Mouse (Mus musculus) erythroblast, embryonic 14.5 days (primary cell): ENCODE data around the gene Lhfpl2. TPM values are rescaled to one million over a fixed set of nuclear protein-coding genes. Genes with fewer than 3 reads are reported as not detected.

Experiments
- H3K27me3 ChIP-seq: 2 replicates; pipeline ENCODE4 v1.6.1; 2012; ENCODE audit warnings: inconsistent platforms; ENCODE audit not compliant: control insufficient read depth
- H3K36me3 ChIP-seq: 2 replicates; pipeline ENCODE4 v1.6.1; 2012; ENCODE audit warnings: mild to moderate bottlenecking, inconsistent platforms; ENCODE audit not compliant: control insufficient read depth
- H3K4me1 ChIP-seq: 2 replicates; pipeline ENCODE4 v1.6.1; 2012; ENCODE audit warnings: inconsistent platforms; ENCODE audit not compliant: control insufficient read depth
- H3K4me3 ChIP-seq: replicated peaks from 2 replicates; pipeline ENCODE3; 2012; ENCODE audit warnings: moderate library complexity, mild to moderate bottlenecking, inconsistent platforms
- H3K9me3 ChIP-seq: 2 replicates; pipeline ENCODE4 v1.6.1; 2012; ENCODE audit warnings: low read length, inconsistent platforms, mixed read lengths; ENCODE audit not compliant: control insufficient read depth
- GATA1 ChIP-seq: IDR thresholded peaks from 2 replicates; pipeline ENCODE4 v1.6.1; 2012; ENCODE audit warnings: low read length, inconsistent platforms, mixed read lengths
- TAL1 ChIP-seq: IDR thresholded peaks from 3 replicates; pipeline ENCODE4 v1.6.1; 2012; ENCODE audit warnings: low read length, inconsistent platforms, mixed read lengths
- polyA plus RNA-seq: library from polyadenylated mRNA; stranded (reverse); fragments of >175 nt; gene quantifications from 2 replicates; pipeline ENCODE4 v1.2.3, GENCODE M21; 2012

Lhfpl2 gene
- polyA plus RNA-seq, 1 experiment = not detected

GRCm38 (mm10) chr13:94106431-94106830 lies 48.8 kb downstream of the Lhfpl2 start:
- H3K4me3 ChIP-seq = no peak overlapping the region
- H3K36me3 ChIP-seq = no peaks in the 10 kb centered on the region
- TF ChIP-seq GATA1 (no peak), TAL1 (no peak)
- no peaks in the 10 kb centered on the region for H3K4me1 ChIP-seq
- H3K27me3 ChIP-seq = no peaks in the 10 kb centered on the region
- H3K9me3 ChIP-seq = no peaks in the 10 kb centered on the region

- Histone ChIP-seq H3K4me1 (no peaks in the 10 kb centered on the region), H3K9me3 (no peaks in the 10 kb centered on the region), H3K4me3 (no peak overlapping the region), H3K27me3 (no peaks in the 10 kb centered on the region), H3K36me3 (no peaks in the 10 kb centered on the region)
- TF ChIP-seq TAL1 (no peak), GATA1 (no peak)
Measured at GRCm38 (mm10) chr13:94106983-94107382, 49.4 kb downstream of the Lhfpl2 start.

- H3K36me3 ChIP-seq = no peaks in the 10 kb centered on the region
- no peaks in the 10 kb centered on the region for H3K4me1 ChIP-seq
- TF ChIP-seq GATA1 = no peak
- no peak for TF ChIP-seq TAL1
Measured at GRCm38 (mm10) chr13:94110556-94110955, 53.0 kb downstream of the Lhfpl2 start.

GRCm38 (mm10) chr13:94115476-94115875 lies 57.9 kb downstream of the Lhfpl2 start:
- peaks cover 4% of the 10 kb centered on the region; the same call in 1 of the 2 replicates for H3K9me3 ChIP-seq
- no peaks in the 10 kb centered on the region for H3K36me3 ChIP-seq
- no peaks in the 10 kb centered on the region for H3K27me3 ChIP-seq
- H3K4me3 ChIP-seq = no peak overlapping the region
- TF ChIP-seq TAL1 (no peak), GATA1 (no peak)
- H3K4me1 ChIP-seq = no peaks in the 10 kb centered on the region

More at GRCm38 (mm10) chr13:94110556-94110955, 53.0 kb downstream of the Lhfpl2 start:
- H3K9me3 ChIP-seq = no peaks in the 10 kb centered on the region
- H3K27me3 ChIP-seq = no peaks in the 10 kb centered on the region
- H3K4me3 ChIP-seq = no peak overlapping the region

- Histone ChIP-seq H3K4me3 (no peak overlapping the region), H3K9me3 (peaks cover 4% of the 10 kb centered on the region; the same call in 1 of the 2 replicates), H3K36me3 (no peaks in the 10 kb centered on the region), H3K27me3 (no peaks in the 10 kb centered on the region), H3K4me1 (no peaks in the 10 kb centered on the region)
- TF ChIP-seq GATA1 (no peak), TAL1 (no peak)
Measured at GRCm38 (mm10) chr13:94116705-94117410, 59.3 kb downstream of the Lhfpl2 start.

GRCm38 (mm10) chr13:94117522-94117921 lies 59.9 kb downstream of the Lhfpl2 start:
- Histone ChIP-seq H3K4me1 (no peaks in the 10 kb centered on the region), H3K36me3 (no peaks in the 10 kb centered on the region), H3K27me3 (no peaks in the 10 kb centered on the region)

GRCm38 (mm10) chr13:94118091-94118490 lies 60.5 kb downstream of the Lhfpl2 start:
- no peak overlapping the region for H3K4me3 ChIP-seq
- H3K4me1 ChIP-seq = no peaks in the 10 kb centered on the region
- no peaks in the 10 kb centered on the region for H3K27me3 ChIP-seq
- H3K9me3 ChIP-seq = peaks cover 4% of the 10 kb centered on the region; the same call in 1 of the 2 replicates
- TF ChIP-seq GATA1 (no peak), TAL1 (no peak)
- no peaks in the 10 kb centered on the region for H3K36me3 ChIP-seq

More at GRCm38 (mm10) chr13:94117522-94117921, 59.9 kb downstream of the Lhfpl2 start:
- H3K9me3 ChIP-seq = peaks cover 4% of the 10 kb centered on the region; the same call in 1 of the 2 replicates
- no peak for TF ChIP-seq GATA1
- TF ChIP-seq TAL1 = no peak
- H3K4me3 ChIP-seq = no peak overlapping the region

- no peaks in the 10 kb centered on the region for H3K4me1 ChIP-seq
- H3K4me3 ChIP-seq = no peak overlapping the region
- H3K36me3 ChIP-seq = no peaks in the 10 kb centered on the region
- TF ChIP-seq TAL1 = no peak
- TF ChIP-seq GATA1 = no peak
- H3K27me3 ChIP-seq = no peaks in the 10 kb centered on the region
- H3K9me3 ChIP-seq = peaks cover 4% of the 10 kb centered on the region; the same call in 1 of the 2 replicates
Measured at GRCm38 (mm10) chr13:94119309-94119708, 61.7 kb downstream of the Lhfpl2 start.

GRCm38 (mm10) chr13:94122703-94123592 lies 65.4 kb downstream of the Lhfpl2 start:
- H3K9me3 ChIP-seq = no peaks in the 10 kb centered on the region
- H3K4me3 ChIP-seq = no peak overlapping the region
- TF ChIP-seq GATA1 (no peak), TAL1 (no peak)
- H3K36me3 ChIP-seq = no peaks in the 10 kb centered on the region
- no peaks in the 10 kb centered on the region for H3K27me3 ChIP-seq
- H3K4me1 ChIP-seq = no peaks in the 10 kb centered on the region
